Comparison of ENCODE assay signal across 18 mouse cellular contexts in the genomic region with DNA sequence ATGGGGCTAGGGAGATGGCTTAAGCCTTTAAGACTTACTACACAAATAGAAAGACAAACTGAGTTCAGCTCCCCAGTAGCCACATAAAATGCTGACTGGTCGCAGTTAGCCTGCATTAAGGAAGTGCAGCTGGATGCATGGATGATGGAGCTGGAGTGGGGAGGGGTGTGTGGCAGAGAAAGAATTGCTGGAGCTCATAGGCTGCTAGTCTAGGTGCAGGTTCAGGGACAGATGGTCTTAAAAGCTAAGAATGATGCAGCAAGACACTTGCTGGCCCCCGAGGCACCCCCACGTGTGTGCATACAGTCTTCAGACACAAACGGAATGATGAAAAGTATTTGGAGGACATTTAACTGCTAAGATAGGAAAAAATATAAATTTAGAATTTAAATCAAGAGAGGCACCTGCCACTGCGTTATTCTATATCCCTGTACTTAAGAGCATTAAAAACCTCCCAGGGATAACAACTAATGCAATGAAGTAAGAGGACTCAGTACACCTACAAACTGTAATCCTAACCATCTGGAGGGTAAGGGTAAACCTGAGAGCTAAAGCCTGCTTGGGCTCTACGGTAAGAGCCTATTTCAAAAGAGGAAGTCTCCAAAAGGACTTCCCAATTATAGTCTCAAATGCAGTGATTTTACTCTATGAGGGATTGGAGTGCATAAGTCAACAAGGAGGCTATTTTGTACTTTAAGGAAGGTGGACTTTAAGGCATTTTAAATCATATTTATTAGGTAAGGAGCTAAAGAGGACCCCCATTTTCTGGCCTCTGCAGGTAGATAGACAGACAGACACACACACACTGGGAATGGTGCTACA. TPM values are rescaled to one million over a fixed set of nuclear protein-coding genes. Genes with fewer than 3 reads are reported as not detected.
DNase-seq lines count a peak whose midpoint lies in the region; ATAC-seq and TF ChIP-seq lines count a peak whose summit lies in the region.
"Had no signal": no experiment of that assay in that cellular context is flagged by ENCODE, and none has a peak within 500 bp of the region (broad histone marks: within the 10 kb centered on the region; RNA-seq: fewer than 3 reads in every experiment).

No protein-coding gene starts in this region.

- TF ChIP-seq EP300 in MEL (IDR thresholded peaks at IDR 0.05; ENCODE audit: low read depth in 1 of 2, low read length in 2 of 2), result peak in 1 of 2 experiments; percentile 48; a peak in 2 of 4 replicates

- H3K79me2 ChIP-seq in MEL (ENCODE audit: control insufficient read depth, insufficient read depth, low read length, poor library complexity), result no peaks in the 10 kb centered on the region

- no peak overlapping the region for H3K27ac ChIP-seq in heart, embryonic 10.5 days
- 0 out of 2 replicates have a peak overlapping the region, but pooled peaks have one; percentile 7 for H3K27ac ChIP-seq in liver, embryonic 15.5 days (replicated peaks)
- no peak overlapping the region for H3K27ac ChIP-seq in liver, embryonic 11.5 days (ENCODE audit: low read depth, low read length)
- H3K27ac ChIP-seq in MEL (ENCODE audit: control insufficient read depth, low read depth, low read length), result no peak overlapping the region
- H3K27ac ChIP-seq: forebrain, embryonic 15.5 days; heart, adult 2 months had no signal

- ATAC-seq in liver, embryonic 15.5 days (ENCODE audit: insufficient read depth), result no peak
- ATAC-seq in liver, embryonic 11.5 days (replicated peaks; ENCODE audit: low FRiP score), result no peak
- ATAC-seq: forebrain, embryonic 15.5 days; hindbrain, embryonic 16.5 days had no signal

- WGBS in heart, embryonic 10.5 days, result 89% methylated on average over 6 of the region's 6 CpGs
- WGBS in liver, embryonic 15.5 days (ENCODE audit: insufficient replicate concordance), result 80% methylated on average over 6 of the region's 6 CpGs
- WGBS in liver, embryonic 11.5 days, result 80% methylated on average over 6 of the region's 6 CpGs

- no peak overlapping the region for H3K4me3 ChIP-seq in heart, embryonic 10.5 days
- H3K4me3 ChIP-seq in liver, embryonic 15.5 days (replicated peaks), result no peak overlapping the region
- H3K4me3 ChIP-seq in liver, embryonic 11.5 days (ENCODE audit: low read depth, low read length), result no peak overlapping the region
- no peak overlapping the region for H3K4me3 ChIP-seq in MEL (ENCODE audit: control insufficient read depth in 1 of 2, insufficient read depth in 1 of 2, low read depth in 2 of 2, low read length in 2 of 2)
- H3K4me3 ChIP-seq: forebrain, embryonic 15.5 days; heart, adult 2 months; heart, embryonic 12.5 days had no signal

- H3K27me3 ChIP-seq in heart, embryonic 10.5 days (ENCODE audit: insufficient read depth, poor library complexity, severe bottlenecking), result no peaks in the 10 kb centered on the region
- H3K27me3 ChIP-seq in liver, embryonic 15.5 days, result no peaks in the 10 kb centered on the region
- no peaks in the 10 kb centered on the region for H3K27me3 ChIP-seq in liver, embryonic 11.5 days (replicated peaks; ENCODE audit: control insufficient read depth, insufficient read depth, low read length)
- H3K27me3 ChIP-seq in MEL (ENCODE audit: control insufficient read depth in 1 of 2, insufficient read depth in 2 of 2, low read length in 2 of 2), result no peaks in the 10 kb centered on the region
- H3K27me3 ChIP-seq: CH12.LX; forebrain, embryonic 15.5 days; heart, embryonic 12.5 days had no signal

- peaks cover 77% of the 10 kb centered on the region for H3K36me3 ChIP-seq in heart, embryonic 10.5 days
- peaks cover 88% of the 10 kb centered on the region for H3K36me3 ChIP-seq in liver, embryonic 15.5 days (replicated peaks)
- peaks cover 25% of the 10 kb centered on the region for H3K36me3 ChIP-seq in liver, embryonic 11.5 days (ENCODE audit: control insufficient read depth, insufficient read depth, low read length)
- peaks cover 0 to 53% of the 10 kb centered on the region in 2 experiments; a peak in 2 of 4 replicates for H3K36me3 ChIP-seq in MEL (ENCODE audit: control insufficient read depth in 1 of 2, insufficient read depth in 2 of 2, low read length in 2 of 2)

- no peak overlapping the region for H3K9ac ChIP-seq in liver, embryonic 15.5 days
- H3K9ac ChIP-seq in liver, embryonic 11.5 days (ENCODE audit: low read depth, low read length), result no peak overlapping the region
- H3K9ac ChIP-seq in MEL (ENCODE audit: control insufficient read depth, low read depth, low read length, poor library complexity, severe bottlenecking), result no peak overlapping the region
- H3K9ac ChIP-seq: forebrain, embryonic 15.5 days; heart, embryonic 12.5 days had no signal

- TF ChIP-seq POLR2A in MEL (IDR thresholded peaks at IDR 0.05; ENCODE audit: control insufficient read depth in 1 of 2, insufficient read depth in 1 of 2, low read depth in 1 of 2, low read length in 2 of 2, poor library complexity in 1 of 2), result no peak

- no peak; the same call in 1 of the 2 replicates for TF ChIP-seq RAD21 in MEL (IDR thresholded peaks at IDR 0.05; ENCODE audit: low read depth, low read length)

- DNase-seq in heart, adult 11 months, result peak; percentile 54
- no peak for DNase-seq in heart, embryonic 10.5 days (ENCODE audit: low spot score)
- DNase-seq in liver, embryonic 11.5 days (ENCODE audit: low spot score), result no peak
- DNase-seq in MEL (ENCODE audit: low read depth, low spot score), result peak; percentile 54
- DNase-seq in retina, postnatal 1 day, result peak; percentile 36
- no peak for DNase-seq in thymus, postnatal 36 days
- DNase-seq: adrenal gland, adult 2 months; adrenal gland, postnatal 25 days; cerebellum, adult 18-20 months; cerebellum, adult 9-11 months; cerebellum, postnatal 36 days; gastrocnemius, postnatal 36 days; heart, adult 2 months had no signal

- TF ChIP-seq CTCF in MEL (IDR thresholded peaks at IDR 0.05 in 2 of 3, conservative IDR thresholded peaks at IDR 0.05 in 1 of 3; ENCODE audit: control insufficient read depth in 1 of 3, insufficient read depth in 1 of 3, low read depth in 2 of 3, low read length in 3 of 3, poor library complexity in 1 of 3, severe bottlenecking in 1 of 3), result no peak

- no peaks in the 10 kb centered on the region for H3K9me3 ChIP-seq in heart, embryonic 10.5 days
- H3K9me3 ChIP-seq in liver, embryonic 15.5 days (replicated peaks), result no peaks in the 10 kb centered on the region
- no peaks in the 10 kb centered on the region for H3K9me3 ChIP-seq in liver, embryonic 11.5 days (ENCODE audit: control insufficient read depth, low read length)
- no peaks in the 10 kb centered on the region for H3K9me3 ChIP-seq in MEL (replicated peaks; ENCODE audit: insufficient read depth, low read length)
- H3K9me3 ChIP-seq: forebrain, embryonic 15.5 days; heart, embryonic 12.5 days had no signal

- H3K4me1 ChIP-seq in heart, embryonic 10.5 days, result no peaks in the 10 kb centered on the region
- H3K4me1 ChIP-seq in liver, embryonic 15.5 days (replicated peaks), result peaks cover 3% of the 10 kb centered on the region; the same call in 1 of the 2 replicates
- H3K4me1 ChIP-seq in liver, embryonic 11.5 days (replicated peaks; ENCODE audit: control insufficient read depth, insufficient read depth, low read length), result no peaks in the 10 kb centered on the region
- no peaks in the 10 kb centered on the region for H3K4me1 ChIP-seq in MEL (ENCODE audit: control insufficient read depth in 1 of 2, insufficient read depth in 2 of 2, low read length in 2 of 2)
- H3K4me1 ChIP-seq: forebrain, embryonic 15.5 days had no signal

- H3K4me2 ChIP-seq in liver, embryonic 15.5 days, result no peak overlapping the region
- no peak overlapping the region for H3K4me2 ChIP-seq in liver, embryonic 11.5 days
- H3K4me2 ChIP-seq: forebrain, embryonic 15.5 days; heart, embryonic 12.5 days had no signal

TF ChIP-seq in MEL, 35 proteins besides CTCF, POLR2A, EP300 and RAD21:
- TF ChIP-seq RCOR1 (IDR thresholded peaks at IDR 0.05; ENCODE audit: low read depth, low read length) (peak; percentile 87), E2F4 (IDR thresholded peaks at IDR 0.05; ENCODE audit: borderline replicate concordance, low read depth, low read length) (no peak), MXI1 (IDR thresholded peaks at IDR 0.05; ENCODE audit: low read depth, low read length) (0 out of 2 replicates have a peak, but pooled peaks have one; percentile 19), BHLHE40 (IDR thresholded peaks at IDR 0.05; ENCODE audit: borderline replicate concordance, low read depth, low read length) (no peak), CHD1 (IDR thresholded peaks at IDR 0.05; ENCODE audit: low read depth, low read length) (no peak), SMC3 (IDR thresholded peaks at IDR 0.05; ENCODE audit: low read depth, low read length) (peak; percentile 15; the same call in 1 of the 2 replicates), ZMIZ1 (IDR thresholded peaks at IDR 0.05; ENCODE audit: low read depth, low read length) (no peak), POLR2AphosphoS2 (IDR thresholded peaks at IDR 0.05; ENCODE audit: low read length) (peak; percentile 59; the same call in 1 of the 2 replicates), ELF1 (IDR thresholded peaks at IDR 0.05; ENCODE audit: low read depth, low read length) (0 out of 2 replicates have a peak, but pooled peaks have one; percentile 8)

RNA-seq across cellular contexts. Expression of gene Lmbrd2, which starts 29.6 kb away (rescaled TPM):
- 2.1 and 2.2 TPM in 2 replicates for polyA plus RNA-seq in heart, embryonic 10.5 days (2016; fragmentation: Nextera tagmentation; extraction: Ambion mirVana)
- polyA plus RNA-seq in liver, embryonic 15.5 days (2015; fragmentation: Nextera tagmentation; extraction: Ambion mirVana), result 1.4 and 1.8 TPM in 2 replicates
- polyA plus RNA-seq in liver, embryonic 11.5 days (2014; fragmentation: Nextera tagmentation; extraction: Ambion mirVana), result 2.9 and 4.6 TPM in 2 replicates
- total RNA-seq in MEL (2012; rRNA removed), result 7.9 and 8.9 TPM in 2 replicates
- polyA plus RNA-seq in MEL (2012; ENCODE audit: insufficient read depth in 1 of 2, insufficient read length in 2 of 2, low read depth in 1 of 2, low replicate concordance in 2 of 2, missing spikeins in 1 of 2), result 10 to 100 TPM in 1 of 2 experiments, 1 to 10 TPM in 1; 8.2 to 62.9 TPM

RNA-seq across cellular contexts. Expression of gene Nadk2, which starts 39.7 kb away (rescaled TPM):
- 54.9 and 61.9 TPM in 2 replicates for polyA plus RNA-seq in heart, embryonic 10.5 days (2016; fragmentation: Nextera tagmentation; extraction: Ambion mirVana)
- 97.8 and 101 TPM in 2 replicates for polyA plus RNA-seq in liver, embryonic 15.5 days (2015; fragmentation: Nextera tagmentation; extraction: Ambion mirVana)
- 122 and 148 TPM in 2 replicates for polyA plus RNA-seq in liver, embryonic 11.5 days (2014; fragmentation: Nextera tagmentation; extraction: Ambion mirVana)
- total RNA-seq in MEL (2012; rRNA removed), result 168 and 221 TPM in 2 replicates
- 100 to 1,000 TPM; 361 to 659 TPM for polyA plus RNA-seq in MEL (2012; ENCODE audit: insufficient read depth in 1 of 2, insufficient read length in 2 of 2, low read depth in 1 of 2, low replicate concordance in 2 of 2, missing spikeins in 1 of 2)

RNA-seq across cellular contexts. Expression of gene Skp2, which starts 44.5 kb away (rescaled TPM):
- polyA plus RNA-seq in heart, embryonic 10.5 days (2016; fragmentation: Nextera tagmentation; extraction: Ambion mirVana), result 58.1 and 76.3 TPM in 2 replicates
- 19.5 and 20.6 TPM in 2 replicates for polyA plus RNA-seq in liver, embryonic 15.5 days (2015; fragmentation: Nextera tagmentation; extraction: Ambion mirVana)
- 73.8 and 81.1 TPM in 2 replicates for polyA plus RNA-seq in liver, embryonic 11.5 days (2014; fragmentation: Nextera tagmentation; extraction: Ambion mirVana)
- 40.2 and 46.9 TPM in 2 replicates for total RNA-seq in MEL (2012; rRNA removed)
- polyA plus RNA-seq in MEL (2012; ENCODE audit: insufficient read depth in 1 of 2, insufficient read length in 2 of 2, low read depth in 1 of 2, low replicate concordance in 2 of 2, missing spikeins in 1 of 2), result 10 to 100 TPM in 1 of 2 experiments, not detected in 1; 61.4 TPM

Comparison
In these comparisons a context has a peak if more than half of its experiments do, and no peak if none do; other contexts are left out.
1. DNase-seq: peak in heart, adult 11 months (single experiment), MEL (single experiment) and retina, postnatal 1 day (single experiment); none in heart, embryonic 10.5 days (single experiment), liver, embryonic 11.5 days (single experiment) and thymus, postnatal 36 days (0 of 2).